Mouse (Mus musculus): ENCODE results near the gene Crabp2.

Gene Crabp2

DNA sequence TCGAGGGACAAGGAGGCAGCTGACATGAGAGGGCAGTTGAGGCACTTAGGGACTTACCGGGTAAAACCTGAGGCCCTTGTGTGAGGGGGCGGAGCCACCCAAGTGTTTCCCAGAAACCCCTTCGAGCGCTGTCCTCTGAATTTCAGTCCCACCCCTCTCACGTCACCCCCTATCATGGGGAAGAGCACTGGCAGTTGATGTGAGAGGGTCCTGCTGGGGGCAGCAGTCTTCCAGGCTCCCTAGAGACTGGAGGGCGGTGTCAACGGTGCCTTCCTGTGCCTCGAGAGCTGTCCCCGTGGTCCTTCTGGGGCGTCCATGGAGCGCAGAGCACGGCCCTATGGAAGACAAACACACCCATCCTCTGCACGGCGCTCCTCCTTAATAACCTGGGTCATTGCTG is 39.2 kb downstream of the Crabp2 start:
- DNase-seq = no peak

- no peak for DNase-seq
Observed at GRCm38 (mm10) chr3:87988068-87988467, 39.6 kb downstream of the Crabp2 start.

GRCm38 (mm10) chr3:87989935-87990334 is 41.5 kb downstream of the Crabp2 start:
- no peak for DNase-seq

- no peak for DNase-seq
Observed at GRCm38 (mm10) chr3:87993436-87993835, 45.0 kb downstream of the Crabp2 start.

DNA sequence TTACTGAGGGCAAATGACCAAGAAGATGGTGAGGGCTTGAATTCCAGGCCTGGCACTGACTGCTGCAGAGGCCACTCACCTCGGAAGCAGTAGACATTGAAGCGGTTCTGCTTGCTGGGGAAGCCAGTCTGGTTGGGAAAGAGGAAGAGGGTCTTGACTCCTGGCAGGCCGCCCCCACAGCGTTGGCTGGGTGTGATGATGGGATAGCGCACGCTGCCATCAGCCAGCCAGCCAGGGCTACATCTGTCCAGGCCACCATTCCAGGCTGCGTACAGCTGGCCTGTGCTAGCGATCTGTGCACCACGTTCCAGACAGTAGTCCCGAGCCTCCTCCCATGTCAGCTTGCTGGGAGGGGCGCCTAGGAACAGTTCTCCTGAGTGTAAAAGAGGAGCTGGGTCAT is 46.9 kb downstream of the Crabp2 start:
- no peak for DNase-seq

GRCm38 (mm10) chr3:87996401-87996800 is 47.9 kb downstream of the Crabp2 start:
- DNase-seq = no peak

DNA sequence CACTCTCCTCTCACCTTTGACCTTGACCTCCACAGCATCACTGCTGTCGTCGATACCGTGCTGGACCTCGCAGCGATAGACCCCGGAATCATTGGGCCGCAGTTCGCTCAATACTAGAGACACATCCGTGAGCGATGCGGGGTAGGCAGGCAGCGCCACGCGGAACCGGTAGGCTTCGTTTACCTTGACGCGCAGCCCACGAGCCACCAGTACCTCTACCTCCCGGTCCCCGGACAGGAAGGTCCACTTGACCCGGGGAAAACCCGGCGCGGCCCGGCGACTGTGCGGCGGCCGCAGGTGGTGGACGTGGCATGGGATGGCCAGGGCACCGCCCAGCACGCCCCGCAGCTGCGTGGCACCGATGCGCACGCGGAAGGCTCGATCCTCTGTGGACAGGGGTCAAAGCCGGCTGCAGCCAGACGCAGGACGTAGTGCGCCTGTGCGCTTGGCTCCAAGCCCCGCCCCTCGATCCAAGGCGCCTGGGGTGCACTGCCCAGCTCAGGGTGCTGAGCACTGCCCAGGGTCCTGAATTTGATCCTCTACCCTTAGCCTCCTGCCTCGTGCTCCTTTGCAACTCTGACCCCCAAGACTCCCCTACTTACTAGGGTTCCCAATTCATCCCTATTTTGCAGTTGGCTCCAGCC is 48.6 kb downstream of the Crabp2 start:
- no peak for DNase-seq

GRCm38 (mm10) chr3:87998747-87999146 is 50.3 kb downstream of the Crabp2 start:
- DNase-seq = no peak

DNA sequence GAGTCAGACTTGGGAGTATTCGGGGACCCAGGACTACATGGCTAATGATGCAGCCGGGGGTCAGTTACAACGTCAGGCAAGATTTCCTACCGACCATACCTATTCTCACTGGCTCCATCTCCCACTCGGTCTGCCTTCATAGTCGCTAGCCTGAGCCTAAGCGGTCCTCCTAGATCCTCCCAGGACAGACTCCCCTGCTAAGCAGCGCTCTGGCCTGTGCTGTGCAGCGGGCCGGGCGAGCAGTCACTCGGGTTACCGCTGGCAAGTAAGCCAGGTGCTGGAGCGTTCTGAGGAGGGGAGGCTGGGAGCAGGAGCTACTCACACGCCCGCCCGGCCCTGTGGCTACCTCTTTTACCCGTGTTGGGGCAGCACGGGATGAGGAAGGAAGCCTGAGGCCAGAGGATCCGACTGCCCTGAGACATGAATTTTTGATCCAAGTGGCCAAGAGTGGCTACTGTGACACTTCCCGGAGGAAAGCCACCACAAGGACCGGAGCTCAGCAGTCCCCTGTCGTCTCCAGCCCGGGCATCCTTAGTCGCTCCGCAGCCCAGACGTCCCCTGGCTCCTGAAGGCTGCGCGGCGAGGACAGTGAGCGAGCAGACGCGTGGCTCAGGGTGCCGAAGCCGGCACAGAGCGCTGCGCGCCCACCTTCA is 50.9 kb downstream of the Crabp2 start:
- no peak for DNase-seq

- DNase-seq = no peak
Observed at GRCm38 (mm10) chr3:88000181-88000580, 51.7 kb downstream of the Crabp2 start, which contains the start of gene Bcan. Gene Bcan, minus strand, starts transcription at chr3:88000230.

GRCm38 (mm10) chr3:88000816-88001595 is 52.5 kb downstream of the Crabp2 start:
- DNase-seq = no peak

GRCm38 (mm10) chr3:88002291-88002976 is 54.0 kb downstream of the Crabp2 start:
- DNase-seq = no peak
